Mouse (Mus musculus) thymus, adult 2 months (tissue): ENCODE measurements at regions not wholly inside any gene's neighbourhood (a gene's known extent, or its start where the extent isn't known, plus 50 kb on each side); places are given as distances from the start of the nearest gene placed in this dataset.

Experiments
- CTCF ChIP-seq: fragments of 200-500 bp; IDR thresholded peaks from 2 replicates; pipeline ENCODE4 v1.5.1; 2012; ENCODE audit warnings: mild to moderate bottlenecking, control low read depth, low read length, moderate library complexity, borderline replicate concordance; ENCODE audit not compliant: control insufficient read depth, poor library complexity, insufficient read depth; ENCODE audit errors: extremely low read depth
- POLR2A ChIP-seq: fragments of 200-500 bp; IDR thresholded peaks from 2 replicates; pipeline ENCODE4 v1.6.1; 2012; ENCODE audit warnings: mild to moderate bottlenecking, low read length, control low read depth, moderate library complexity; ENCODE audit not compliant: control insufficient read depth, poor library complexity, insufficient read depth; ENCODE audit errors: extremely low read depth

GRCm38 (mm10) chr17:80785476-80785875 is 57.2 kb upstream of the Map4k3 start:
- TF ChIP-seq CTCF (no peak), POLR2A (no peak)
